Mouse (Mus musculus) retina, postnatal 1 day (tissue): ENCODE data around the gene Treml2.

Experiments
- DNase-seq: peaks from one replicate; pipeline ENCODE4 v3.0.0-alpha.2; 2012

Treml2 gene

GRCm38 (mm10) chr17:48299203-48299602 lies at the start of gene Treml2:
Gene Treml2, plus strand, starts transcription at chr17:48299498.
- DNase-seq: no peak

DNA sequence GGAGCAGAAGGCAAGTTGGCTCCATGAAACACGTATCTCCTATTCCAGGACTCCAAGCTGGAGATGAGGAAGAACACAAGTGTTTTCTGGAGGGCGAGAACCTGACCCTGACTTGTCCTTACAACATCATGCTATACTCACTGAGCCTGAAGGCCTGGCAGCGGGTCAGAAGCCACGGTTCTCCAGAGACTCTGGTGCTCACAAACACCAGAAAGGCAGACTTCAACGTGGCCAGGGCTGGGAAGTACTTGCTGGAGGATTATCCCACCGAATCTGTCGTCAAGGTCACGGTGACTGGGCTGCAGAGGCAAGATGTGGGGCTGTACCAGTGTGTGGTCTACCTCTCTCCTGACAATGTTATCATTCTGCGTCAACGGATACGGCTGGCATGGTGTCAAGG lies 49.8 kb upstream of the Treml2 start:
- no peak for DNase-seq

GRCm38 (mm10) chr17:48250631-48251030 lies 48.7 kb upstream of the Treml2 start:
- no peak for DNase-seq

DNA sequence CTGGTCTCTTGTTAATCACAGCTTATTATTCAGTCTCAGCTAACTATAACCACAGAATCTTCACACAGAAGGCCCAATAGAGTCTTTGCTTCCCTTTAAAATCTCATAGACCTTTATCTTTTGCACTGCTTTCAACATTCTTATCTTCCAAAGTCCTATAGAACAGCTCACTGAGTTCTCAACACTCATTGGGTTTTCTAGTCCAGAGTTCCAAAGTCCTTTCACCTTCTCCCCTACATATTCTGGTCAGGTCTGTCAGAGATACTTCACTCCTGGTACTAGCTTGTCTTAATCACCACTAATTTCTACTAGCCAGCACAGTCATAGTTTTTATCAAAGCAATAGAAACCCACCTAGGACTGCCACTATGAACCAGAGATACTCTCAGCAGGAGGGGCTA lies 42.7 kb upstream of the Treml2 start:
- no peak for DNase-seq

DNA sequence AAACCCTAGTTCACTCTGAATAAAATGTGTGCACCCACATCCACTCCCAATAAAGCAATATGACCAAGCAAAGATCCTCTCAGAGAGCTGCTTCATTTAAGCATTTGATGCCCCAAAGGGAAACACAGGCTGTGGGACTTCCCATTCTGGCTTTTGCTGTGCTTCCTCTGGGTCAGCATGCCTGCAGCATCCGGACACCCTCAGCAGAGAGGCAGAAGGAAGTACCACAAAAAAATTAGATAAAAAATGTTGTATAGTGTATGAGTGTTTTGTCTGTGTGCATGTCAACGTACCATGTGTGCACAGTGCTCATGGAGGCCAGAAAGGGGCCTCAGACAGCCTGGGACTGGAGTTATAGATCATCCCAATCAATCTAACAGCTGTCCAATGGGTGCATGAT lies 37.4 kb upstream of the Treml2 start:
- DNase-seq: no peak

DNA sequence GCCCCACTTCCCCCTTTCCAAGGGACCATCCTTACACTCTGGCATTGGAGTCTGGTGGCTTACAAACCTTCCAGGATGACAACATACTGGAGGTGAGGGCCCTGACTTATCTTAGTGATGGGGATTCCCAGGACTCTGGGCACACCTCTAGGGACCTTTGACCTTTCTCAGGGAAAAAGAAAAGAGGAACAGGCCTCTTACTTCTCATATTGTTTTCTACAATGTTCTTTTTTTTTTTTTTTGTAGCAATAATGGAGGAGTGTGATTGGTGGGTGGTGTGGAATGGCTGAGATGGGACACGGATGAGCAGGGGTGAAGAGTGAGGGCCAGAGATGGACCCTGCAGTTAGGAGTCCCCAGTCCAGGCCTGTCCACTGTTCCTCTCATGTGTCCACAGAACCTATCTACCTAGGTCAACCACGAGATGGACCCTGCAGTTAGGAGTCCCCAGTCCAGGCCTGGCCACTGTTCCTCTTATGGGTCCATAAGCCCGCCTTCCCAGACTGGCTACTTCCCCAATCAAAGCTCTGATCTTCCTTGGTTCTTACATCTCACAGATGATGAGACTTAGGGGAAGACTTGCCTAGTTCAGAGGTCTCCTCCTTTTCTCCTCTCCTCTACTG lies 35.4 kb upstream of the Treml2 start, which contains the start of gene Treml4:
Treml4 (plus strand) TSS at position 555 of the 622 bp plus-strand sequence.
- no peak for DNase-seq

GRCm38 (mm10) chr17:48264662-48265061 lies 34.6 kb upstream of the Treml2 start:
- DNase-seq: no peak

GRCm38 (mm10) chr17:48266138-48266537 lies 33.2 kb upstream of the Treml2 start:
- no peak for DNase-seq

DNA sequence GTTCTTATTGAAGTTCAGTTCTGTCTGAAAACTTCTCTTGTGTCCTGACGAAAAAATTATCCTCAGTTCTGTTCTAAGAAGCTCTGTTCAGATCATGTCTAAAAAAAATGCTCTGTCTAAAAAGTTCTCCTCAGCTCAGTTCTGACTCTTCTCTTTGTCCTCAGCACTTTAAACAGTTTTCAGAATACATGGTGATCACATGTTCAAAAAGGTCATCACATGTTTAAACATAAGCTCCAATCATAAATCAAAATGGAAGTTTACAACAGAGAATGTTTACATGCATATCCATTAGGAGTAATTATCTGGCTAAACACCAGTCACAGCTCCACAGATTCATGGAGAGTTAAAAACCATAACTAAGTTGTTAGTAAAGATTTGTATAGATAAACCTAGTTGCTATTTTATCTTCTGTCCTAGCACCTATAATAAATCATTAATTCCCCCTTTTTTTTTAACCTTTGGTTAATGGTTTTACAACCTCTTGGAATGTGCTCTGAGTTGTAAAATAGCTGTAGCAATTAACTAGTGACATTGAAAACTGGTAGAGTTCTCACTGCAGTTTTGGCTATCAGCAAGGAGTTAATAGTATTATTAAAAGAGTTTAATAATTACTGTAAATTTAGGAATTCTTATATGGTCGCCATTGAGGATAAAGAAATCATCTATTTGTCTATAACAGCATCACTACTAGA lies 32.5 kb upstream of the Treml2 start:
- DNase-seq: no peak

- DNase-seq: no peak
These were observed 31.7 kb upstream of the Treml2 start for GRCm38 (mm10) chr17:48267591-48267990.

GRCm38 (mm10) chr17:48268276-48268675 lies 31.0 kb upstream of the Treml2 start:
- DNase-seq: no peak

DNA sequence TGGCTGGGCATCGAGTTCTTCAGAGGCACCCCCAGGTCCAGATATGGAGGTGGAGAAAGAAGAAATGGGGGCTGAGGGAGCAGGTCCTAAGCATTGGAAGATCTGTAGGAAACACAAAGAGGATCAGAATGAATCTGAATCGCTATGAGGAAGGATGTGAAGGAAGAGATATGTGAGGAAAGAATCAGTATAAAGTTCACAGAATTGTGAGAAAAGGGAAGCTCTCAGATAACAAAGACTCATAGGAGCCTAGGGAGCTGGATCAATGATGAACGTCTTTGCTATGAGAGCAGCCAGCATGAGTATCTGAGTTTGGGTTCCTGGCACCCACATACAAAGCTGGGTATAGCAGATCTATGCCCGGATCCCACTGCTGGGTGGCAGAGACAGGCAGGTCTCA lies 29.5 kb upstream of the Treml2 start:
- DNase-seq: no peak

DNA sequence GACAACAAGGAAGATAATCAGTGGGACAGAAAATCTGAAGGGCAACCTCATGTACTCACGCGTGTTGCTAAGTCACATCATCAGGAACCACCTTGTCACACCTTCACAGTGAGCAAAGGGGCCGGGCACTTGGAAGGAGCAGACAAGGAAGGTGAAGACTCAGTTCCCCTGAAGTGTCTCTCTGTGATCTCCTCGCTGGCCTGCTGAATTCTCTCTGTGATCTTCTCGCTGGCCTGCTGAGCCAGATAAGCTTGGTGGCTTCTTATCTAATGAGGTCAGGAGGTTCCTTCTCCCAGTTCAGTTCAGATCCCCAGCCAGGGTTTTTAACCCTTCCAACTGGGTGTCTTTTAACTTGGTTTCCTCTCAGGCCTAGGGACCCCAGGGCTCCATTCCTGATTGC lies 27.1 kb upstream of the Treml2 start:
- DNase-seq: no peak

DNA sequence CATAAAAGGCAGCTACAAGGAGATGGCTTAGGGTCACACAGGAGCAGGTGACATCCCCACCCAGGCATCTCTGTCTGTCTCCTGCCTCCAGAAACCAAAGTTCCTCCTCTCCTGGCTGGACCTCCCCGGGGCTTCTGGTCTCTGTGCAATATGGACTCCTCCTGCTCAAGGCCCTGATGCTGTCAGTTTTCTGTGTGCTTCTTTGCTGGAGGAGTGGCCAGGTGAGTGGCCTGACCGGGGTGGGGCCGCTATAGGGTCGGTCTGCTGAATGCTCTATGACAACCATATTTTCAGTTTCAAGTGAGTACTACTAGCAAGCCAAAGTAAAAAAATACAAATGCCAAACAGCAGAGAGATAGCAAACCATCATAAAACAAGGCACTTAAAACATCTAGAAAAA lies 26.7 kb upstream of the Treml2 start:
- no peak for DNase-seq

- DNase-seq: no peak
These were observed 25.2 kb upstream of the Treml2 start for GRCm38 (mm10) chr17:48274098-48274497.

DNA sequence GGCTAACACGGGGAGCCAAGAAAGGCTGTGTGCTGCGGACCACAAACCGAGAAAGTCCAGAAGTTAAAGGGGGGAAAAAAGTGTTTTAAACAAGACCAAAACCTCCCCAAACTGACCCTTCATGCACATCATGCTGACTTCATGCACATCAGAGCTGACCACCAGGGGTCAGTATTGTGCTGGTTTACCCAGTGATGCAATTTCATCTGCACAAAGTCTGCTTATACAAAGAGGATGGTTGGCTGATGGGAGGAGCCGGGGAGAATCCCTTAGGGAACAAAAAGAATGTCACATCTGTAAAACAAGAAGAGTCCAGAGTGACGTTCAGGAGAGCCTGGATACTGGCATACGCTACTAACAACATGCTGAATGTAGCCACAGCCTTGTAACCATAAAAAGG lies 24.4 kb upstream of the Treml2 start:
- peak; percentile 84 for DNase-seq

- no peak for DNase-seq
These were observed 23.6 kb upstream of the Treml2 start for GRCm38 (mm10) chr17:48275736-48276135.

- DNase-seq: no peak
These were observed 20.9 kb upstream of the Treml2 start for GRCm38 (mm10) chr17:48278381-48278780.

- no peak for DNase-seq
These were observed 20.3 kb upstream of the Treml2 start for GRCm38 (mm10) chr17:48279002-48279401.

DNA sequence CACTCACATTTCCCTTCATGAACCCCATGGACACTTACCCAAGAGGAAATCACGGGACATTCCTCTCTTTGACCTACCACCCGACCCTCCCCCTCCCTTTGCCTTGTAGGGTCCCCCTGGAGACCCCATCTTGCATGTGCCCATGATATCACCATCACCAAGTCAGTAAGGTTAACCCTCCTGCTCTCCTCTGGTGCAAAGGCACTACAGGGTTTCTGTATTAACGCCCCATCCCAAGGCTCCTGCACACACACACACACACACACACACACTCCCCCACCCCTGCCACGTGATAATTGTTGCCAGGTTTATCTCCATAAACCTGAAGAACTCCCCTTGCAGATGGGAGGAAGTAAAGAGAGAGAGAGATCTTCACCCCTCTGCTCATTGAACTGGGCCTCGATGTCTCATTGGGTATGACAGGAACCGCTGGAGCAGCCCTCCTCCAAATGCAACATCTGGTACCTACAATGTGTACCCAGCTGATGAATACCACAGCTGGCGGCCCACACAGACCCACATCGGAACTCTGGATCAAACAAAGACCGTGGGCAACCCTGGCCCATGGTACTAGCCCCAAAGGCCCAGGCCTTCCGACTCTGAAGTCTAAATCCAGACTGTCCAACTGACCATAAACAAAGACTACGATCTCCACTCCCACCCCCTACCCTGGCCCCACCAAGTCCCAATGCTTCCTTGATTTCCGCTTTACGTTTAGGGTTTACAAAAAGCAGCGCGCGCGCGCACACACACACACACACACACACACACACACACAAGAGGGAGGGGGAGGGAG lies 18.2 kb upstream of the Treml2 start:
- peak; percentile 43 for DNase-seq

- peak; percentile 58 for DNase-seq
These were observed 17.6 kb upstream of the Treml2 start for GRCm38 (mm10) chr17:48281739-48282085.

- DNase-seq: no peak
These were observed 12.5 kb upstream of the Treml2 start for GRCm38 (mm10) chr17:48286765-48287164.

- no peak for DNase-seq
These were observed 12.0 kb upstream of the Treml2 start for GRCm38 (mm10) chr17:48287276-48287675.
